Mouse (Mus musculus) lung, postnatal 4 days (tissue): ENCODE results near the gene Cldn19.

Experiments
- DNase-seq, 2 experiments: peaks; one replicate each; pipeline ENCODE4 v3.0.0; 2021

Cldn19 gene

DNA sequence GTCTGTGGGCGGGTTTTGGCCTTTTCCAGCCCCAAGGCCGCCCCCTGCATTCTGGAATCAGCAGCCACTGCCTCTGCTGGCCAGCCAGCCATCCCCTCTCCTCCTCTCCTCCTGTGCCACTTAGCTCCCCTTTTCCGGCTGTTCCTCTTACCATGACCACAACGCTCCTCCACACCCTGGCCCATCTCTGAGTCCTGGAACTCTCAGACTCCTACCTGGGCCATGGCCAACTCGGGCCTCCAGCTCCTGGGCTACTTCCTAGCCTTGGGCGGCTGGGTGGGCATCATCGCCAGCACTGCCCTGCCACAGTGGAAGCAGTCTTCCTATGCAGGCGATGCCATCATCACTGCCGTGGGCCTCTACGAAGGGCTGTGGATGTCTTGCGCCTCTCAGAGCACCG lies at the start of gene Cldn19:
TSS of gene Cldn19 (plus strand) at position 64 of the 400 bp plus-strand sequence.
- DNase-seq = no peak

DNA sequence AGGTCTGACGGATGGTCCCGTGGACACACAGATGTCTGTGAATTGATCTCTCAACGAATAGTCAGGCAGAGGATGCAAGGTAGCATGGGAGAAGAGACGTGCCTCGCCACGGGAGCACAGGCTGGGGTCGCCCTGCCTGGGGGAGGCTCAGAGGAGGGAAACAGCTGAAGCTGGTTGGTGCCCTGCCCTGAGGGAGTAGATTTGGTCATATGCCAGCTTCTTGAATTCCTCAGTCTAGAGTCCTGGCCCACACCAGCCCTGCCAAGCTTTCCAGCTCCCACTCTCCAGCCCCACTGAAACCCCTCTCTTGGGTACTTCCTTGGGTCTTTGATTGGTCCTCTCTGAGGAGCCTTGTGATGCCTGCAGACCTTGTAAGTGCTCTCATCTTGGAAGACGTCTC lies 38.5 kb upstream of the Cldn19 start:
- no peak for DNase-seq

DNA sequence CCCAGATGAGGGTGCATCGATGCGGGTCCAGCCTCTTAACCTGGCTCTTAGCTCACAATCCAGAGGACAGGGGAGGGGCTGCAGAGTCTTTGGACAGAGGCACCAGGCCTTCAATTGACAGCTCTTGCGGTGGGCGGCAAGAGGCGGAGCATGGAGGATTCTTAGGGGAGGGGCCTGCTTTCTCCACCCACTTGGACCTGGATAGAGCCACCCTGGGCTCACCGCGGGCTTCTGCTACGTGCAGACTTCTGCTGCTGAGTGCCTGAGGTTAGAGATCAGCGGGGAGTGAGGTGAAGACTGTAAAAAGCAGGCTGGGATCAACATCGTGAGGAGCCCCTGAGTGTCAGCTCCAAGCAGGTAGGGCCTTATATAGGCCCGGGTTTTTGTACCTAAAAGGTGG lies 37.0 kb upstream of the Cldn19 start, which contains the start of gene Tmem269:
TSS of gene Tmem269 (minus strand) at position 49 of the 400 bp plus-strand sequence.
- no peak for DNase-seq

DNA sequence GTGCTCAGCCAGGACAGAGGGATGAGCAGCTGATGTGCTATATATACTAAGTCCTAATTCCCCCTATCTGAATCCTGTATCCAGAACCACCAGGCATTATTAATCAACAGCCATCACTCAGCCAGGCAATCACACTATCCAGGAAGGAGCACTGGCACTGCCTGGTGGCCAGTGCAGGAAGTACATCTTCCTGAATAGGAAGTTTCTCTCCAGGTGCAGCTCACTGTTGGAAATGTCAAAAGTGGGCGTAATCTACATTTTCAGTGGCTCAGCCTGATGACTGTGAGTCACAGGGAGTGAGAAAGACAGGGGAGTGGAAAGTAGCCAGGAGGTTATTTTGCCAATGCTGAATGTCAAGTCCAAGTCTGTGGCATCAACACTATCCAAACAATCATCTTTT lies 31.5 kb upstream of the Cldn19 start:
- peak in 1 of 2 experiments; percentile 25 for DNase-seq

DNA sequence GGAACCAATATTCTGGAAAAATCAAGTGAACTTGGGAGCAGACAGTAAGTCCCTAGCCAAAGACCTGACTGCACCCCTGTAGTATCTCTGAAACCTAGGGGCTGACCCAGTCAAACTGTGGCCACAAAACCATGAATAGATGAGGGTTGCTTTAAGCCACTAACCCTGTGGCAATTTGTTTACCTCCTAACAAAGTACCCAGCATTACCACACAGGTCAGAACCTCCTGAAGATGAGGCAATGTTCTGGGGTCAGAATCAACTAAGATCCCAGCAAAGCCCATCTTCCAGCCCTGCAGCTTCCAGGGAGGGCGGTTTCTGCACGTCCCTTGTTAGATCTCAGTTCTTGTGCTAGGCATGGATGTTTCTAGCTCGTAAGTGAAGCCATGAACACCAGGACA lies 30.7 kb upstream of the Cldn19 start:
- DNase-seq = no peak

DNA sequence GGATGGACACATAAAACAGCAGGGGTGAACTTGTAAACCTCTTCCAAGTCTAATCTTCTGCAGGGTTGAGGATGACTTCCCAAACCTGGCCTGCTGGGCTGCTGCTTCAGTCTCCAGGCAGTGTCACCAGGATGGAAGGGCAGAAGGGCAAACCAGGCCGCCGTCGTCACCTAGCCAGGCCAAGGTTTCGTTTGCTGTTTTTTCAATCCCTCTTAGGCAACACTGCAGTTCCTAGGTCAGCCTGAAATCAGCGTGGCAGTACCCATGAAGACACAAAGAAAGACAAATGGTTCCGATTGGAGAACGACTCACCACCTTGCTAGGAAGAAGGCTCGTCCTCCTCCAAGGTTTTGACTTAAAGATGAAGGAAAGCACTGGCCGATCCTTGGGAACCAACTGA lies 29.5 kb upstream of the Cldn19 start:
- no peak for DNase-seq

DNA sequence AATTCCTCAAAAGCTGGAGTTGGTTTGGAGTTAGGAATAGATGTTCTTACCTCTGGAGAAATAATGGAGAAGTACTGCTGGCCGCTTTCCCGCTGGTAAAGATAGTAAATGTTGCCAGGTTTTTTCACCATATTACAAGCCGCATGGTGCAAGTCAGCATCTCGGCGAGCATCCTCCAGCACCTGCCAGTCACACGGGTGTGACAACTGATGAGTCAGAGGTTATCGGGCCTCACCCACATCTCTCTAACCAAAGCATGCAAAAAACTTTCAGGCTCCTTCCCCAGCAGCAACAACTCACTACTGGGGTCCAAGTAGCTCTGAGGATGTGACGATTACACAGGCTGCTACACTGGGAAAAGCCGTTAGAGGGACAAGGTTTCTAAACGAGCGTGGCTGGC lies 28.5 kb upstream of the Cldn19 start:
- no peak for DNase-seq

DNA sequence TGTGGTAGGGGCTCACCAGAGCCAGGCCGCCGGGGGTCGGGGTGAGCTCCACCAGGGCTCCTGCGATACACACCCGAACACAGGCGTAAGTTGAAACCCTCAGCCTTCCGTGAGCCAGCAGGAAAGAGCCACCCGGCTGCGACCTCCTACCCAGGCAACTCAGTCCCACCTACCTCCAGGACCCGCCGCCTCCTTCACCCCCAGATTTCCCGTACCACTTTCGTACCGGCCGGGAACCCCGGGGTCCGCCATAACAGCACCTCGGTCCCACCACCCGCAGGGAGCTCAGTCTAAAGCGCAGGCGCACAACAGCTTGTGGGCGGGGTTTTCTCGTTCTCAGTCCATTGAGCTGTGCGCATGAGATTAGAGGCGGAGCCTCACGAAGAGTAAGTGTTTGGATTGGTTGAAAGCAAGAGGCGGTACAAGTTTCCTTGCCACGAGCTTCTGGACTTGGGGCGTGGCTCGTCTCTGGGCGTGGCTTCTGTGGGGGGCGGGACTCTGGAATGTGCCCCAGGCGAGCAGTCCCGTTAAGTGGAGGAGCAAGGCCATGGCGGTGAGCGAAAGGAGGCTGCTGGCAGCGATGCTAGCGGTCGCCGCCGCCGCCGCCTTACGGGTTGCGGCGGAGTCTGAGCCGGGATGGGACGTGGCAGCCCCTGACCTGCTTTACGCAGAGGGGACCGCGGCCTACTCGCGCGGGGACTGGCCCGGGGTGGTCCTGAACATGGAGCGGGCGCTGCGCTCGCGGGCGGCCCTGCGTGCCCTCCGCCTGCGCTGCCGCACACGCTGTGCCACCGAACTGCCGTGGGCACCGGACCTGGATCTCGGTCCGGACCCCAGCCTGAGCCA lies 22.6 kb upstream of the Cldn19 start, which contains the start of the genes AU022252 and P3h1:
TSS of gene AU022252 (minus strand) at position 303 of the 846 bp plus-strand sequence.
TSS of gene P3h1 (plus strand) at position 506 of the 846 bp plus-strand sequence.
- peak; percentile 99 for DNase-seq

DNA sequence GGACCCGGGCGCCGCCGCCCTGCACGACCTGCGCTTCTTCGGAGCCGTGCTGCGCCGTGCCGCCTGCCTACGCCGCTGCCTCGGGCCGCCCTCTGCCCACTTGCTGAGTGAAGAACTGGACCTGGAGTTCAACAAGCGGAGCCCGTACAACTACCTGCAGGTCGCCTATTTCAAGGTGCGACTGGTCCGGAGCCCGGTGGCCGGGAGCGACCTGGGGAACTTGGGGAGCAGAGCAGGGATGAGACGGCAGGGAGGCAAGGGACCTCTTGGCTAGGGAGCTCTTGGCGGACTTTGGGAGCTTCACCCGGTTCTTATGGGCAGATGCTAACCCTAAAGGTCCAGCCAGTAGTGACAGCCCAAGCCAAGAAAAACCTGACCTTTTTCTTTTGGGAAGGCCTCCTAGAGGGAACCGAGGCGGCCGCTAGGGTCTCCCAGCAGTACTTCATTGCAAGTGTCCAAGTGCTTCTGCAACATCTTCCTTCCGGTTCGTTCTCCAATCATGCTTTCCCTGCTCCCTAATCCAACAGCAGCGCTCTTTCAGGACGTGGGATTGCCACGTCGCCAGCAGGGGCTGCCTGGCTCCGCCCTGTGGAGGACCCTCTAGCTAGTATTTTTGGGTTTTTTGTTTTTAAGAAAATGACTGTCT lies 21.8 kb upstream of the Cldn19 start:
- DNase-seq = peak; percentile 54 to 65

DNA sequence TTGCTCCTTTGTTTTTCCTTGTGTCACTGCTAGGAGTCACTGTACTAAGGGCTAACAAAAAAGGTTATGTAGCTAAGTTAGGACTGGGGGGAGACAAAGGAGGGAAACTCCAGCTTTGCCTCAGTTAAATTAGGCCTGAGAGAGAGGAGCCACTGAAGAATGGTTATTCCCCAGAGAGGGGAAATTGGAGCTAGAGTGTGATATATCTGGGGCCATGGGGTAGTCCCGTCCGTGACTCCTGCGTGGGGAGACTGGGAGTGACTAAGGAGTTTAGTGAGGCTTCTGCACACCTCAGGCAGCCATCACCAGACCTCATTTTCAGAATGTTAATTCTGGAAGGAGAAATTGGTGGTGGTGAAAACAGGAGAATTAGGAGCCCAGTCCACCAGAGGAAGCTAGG lies 20.9 kb upstream of the Cldn19 start:
- DNase-seq = no peak

DNA sequence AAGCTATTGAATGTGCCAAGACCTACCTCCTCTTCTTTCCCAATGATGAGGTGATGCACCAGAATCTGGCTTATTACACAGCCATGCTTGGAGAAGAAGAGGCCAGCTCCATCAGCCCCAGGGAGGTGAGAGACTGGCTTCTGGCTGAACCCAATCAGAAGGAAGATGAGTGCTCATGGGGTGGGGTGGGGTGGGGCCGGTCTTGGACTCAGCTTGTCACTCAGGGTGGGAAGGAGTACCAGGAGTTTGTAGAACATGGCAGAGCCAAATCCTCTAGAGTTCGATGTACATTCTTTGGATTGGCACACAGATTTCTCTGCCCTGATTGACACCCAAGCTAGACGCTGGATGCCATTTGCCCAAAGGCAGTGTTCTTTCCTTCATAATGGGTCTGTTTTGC lies 16.6 kb upstream of the Cldn19 start:
- no peak for DNase-seq

DNA sequence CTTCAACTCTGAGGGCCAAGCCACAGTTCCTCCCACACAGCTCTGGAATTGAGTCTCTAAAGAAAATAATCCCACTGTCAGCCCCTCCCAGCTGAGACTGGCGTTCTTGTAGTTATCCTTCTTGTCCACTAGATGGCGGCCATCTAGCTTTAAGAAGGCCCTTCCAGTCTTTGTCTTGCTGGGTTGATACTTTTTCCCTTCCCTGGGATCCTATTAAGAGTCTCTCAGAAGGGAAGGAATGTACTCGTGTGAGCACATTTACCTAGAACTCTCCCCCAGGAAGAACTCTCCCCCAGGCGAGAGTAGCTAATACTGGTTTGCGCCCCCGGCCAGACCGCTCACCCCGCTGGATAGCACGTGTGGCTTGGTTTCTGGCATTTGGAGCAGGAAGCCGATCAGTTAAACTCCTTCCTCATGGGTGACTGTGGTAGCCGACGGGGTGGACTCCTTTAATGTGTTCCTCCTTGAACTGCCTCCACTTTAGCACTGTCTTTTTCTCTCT lies 16.0 kb upstream of the Cldn19 start:
- peak in 1 of 2 experiments; percentile 53 for DNase-seq

DNA sequence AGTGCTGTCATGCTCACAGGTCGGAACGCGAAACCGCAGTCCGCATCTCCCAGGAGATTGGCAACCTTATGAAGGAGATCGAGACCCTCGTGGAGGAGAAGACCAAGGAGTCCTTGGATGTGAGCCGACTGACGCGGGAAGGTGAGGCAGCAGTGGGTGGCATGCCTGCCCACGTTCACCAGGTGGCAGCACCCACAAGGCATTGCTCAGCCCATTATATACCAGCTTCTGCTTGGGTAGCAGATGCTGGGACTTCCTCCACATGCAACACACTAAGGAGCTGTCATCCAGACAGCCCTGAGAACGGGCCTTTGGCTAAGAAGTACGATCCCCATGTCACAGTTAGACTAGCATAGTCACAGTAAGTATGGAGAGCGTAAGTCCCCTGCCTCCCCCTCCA lies 13.6 kb upstream of the Cldn19 start:
- peak in 1 of 2 experiments; percentile 47 for DNase-seq

DNA sequence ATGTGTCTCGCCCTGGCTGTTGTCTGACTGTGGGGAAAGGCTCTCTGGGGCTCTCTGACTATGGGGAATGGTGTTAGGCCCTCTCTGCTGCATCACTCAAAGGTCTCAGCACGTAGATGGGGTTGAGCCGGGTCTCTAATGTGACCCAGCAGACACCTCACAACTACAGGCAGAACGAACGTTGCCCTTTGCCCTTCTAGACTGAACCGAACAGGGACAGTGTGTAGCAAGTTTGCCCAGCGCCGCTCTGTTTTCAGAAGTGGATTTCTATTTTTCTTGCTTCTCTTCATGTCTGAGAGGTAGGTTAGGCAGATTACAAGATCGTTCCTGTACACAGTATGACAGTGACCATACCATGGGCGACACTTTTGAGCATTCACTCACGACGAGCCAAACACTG lies 12.6 kb upstream of the Cldn19 start:
- DNase-seq = no peak

DNA sequence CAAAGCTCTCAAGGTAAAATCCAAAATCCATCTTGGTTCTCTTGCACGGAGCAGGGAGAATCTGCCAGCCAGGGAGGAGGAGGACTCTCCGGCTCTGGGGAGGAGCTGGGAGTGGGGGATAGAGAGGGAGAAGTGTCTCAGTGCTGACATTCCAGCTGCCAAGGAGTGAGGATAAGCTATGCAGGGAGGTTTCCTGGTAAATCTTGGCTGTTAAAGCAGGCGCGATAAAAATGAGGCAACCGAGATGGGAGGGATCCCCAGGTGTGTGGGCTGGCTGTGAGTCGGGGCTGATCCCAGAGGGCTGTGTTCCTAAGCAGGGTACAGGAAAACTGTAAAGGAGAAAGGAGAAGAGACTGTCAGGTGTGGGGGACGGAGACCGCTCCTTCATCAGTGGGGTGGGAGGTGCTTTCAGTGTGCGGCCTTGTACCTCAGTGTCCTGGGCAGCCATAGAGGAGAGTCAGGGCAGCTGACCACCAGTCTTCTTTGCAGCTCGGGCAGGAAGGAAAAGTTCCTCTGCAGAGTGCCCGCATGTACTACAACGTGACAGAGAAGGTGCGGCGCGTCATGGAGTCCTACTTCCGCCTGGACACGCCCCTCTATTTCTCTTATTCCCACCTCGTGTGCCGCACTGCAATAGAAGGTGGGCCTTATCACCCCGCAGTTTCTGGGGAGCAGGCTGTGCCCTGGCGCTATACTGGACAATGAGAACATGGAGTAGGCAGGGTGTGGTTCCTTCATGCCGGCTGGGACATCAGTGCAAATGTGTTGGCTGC lies 10.6 kb upstream of the Cldn19 start:
- DNase-seq = no peak

DNA sequence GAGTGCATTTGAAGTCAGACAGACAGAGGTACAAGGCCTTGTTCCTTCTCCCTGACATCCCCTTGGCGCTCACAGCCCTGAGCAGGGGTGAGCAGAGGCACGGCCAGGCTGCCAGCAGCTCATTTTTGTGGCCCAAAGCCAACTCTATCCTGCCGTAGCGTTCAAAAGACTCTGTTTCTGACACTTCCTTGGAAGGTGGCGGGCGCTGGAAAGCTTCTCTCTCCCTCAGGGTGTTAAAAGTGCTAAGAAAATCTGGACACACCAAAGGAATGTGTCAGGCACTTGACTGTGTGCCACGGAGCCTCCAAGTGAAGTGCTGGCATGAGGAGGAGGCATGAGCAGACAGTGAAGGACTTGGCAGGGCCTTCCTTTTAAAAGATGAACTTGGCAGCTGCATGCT lies 9.7 kb upstream of the Cldn19 start:
- peak; percentile 31 to 66 for DNase-seq

DNA sequence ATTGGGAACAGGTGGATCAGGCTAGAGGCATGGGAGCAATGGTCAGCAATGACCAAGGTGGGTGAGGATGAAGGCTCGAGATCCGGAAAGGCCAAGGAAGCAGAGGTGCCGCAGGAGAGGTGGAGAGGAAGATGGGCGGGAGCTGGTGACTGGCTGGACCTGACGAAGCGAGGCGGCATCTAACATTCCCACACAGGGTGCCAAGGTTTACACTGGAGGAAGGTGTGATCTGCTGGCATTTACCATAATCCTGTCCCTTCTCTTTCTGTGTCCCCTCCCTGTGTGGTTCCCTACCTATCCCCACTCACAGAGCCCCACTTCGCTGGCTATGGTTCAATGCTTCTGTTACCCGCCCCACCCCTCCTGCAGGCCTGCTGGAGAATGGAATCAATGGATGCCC lies 9.3 kb upstream of the Cldn19 start:
- DNase-seq = no peak

DNA sequence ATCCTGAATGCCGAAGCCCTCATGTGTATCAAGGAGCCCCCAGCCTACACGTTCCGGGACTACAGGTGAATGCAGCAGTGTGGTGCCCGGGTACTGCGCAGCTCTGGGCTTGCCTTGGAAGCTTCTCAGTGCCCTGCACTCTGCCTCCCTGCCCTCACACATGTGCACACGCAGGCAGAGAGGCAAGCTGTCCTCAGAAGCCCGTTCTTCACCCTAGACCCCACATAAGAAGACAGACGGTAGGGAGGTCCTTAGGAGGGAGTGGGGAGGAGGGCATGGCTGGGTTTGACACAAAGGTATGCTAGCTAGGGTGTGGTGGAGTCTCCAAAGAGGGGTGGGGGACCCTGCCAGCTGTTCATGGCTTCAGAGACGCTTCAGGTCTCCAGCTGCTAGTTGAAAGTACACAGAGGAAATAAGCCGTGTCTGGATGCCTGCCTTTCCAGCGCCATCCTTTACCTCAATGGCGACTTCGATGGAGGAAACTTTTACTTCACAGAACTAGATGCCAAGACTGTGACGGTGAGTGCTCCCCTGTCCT lies 8.5 kb upstream of the Cldn19 start:
- DNase-seq = no peak

DNA sequence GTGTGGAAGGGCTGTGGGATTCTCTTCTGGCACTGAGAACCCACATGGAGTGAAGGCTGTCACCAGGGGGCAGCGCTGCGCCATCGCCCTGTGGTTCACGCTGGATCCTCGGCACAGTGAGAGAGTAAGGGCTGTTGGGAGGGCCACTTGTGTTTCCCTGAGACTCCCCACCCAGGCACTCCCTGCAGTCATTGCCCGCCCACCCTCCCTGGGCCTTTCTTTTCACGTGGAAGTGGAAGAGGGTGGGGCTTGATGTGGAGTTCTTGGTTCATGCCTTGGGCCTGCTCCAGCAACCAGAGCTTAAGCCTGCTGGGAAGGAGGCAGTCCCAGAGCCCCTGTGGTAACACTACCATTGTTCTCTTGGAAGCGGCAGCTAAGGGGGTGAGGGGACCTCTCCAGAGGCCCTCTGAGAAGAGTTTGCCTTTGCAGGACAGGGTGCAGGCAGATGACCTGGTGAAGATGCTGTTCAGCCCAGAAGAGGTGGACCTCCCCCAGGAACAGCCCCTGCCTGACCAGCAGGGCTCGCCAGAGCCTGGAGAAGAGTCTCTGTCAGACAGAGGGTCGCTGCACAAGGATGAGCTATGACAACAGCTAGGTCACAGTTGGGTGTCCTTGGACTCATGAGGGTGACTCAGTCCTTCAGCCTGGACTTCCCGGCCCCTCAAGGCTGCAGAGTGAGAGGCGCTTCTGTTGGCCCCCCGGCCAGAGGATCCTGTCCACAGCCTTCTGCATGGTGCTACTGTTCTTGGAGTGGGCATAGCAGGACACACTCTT lies 7.6 kb upstream of the Cldn19 start:
- peak; percentile 88 for DNase-seq

DNA sequence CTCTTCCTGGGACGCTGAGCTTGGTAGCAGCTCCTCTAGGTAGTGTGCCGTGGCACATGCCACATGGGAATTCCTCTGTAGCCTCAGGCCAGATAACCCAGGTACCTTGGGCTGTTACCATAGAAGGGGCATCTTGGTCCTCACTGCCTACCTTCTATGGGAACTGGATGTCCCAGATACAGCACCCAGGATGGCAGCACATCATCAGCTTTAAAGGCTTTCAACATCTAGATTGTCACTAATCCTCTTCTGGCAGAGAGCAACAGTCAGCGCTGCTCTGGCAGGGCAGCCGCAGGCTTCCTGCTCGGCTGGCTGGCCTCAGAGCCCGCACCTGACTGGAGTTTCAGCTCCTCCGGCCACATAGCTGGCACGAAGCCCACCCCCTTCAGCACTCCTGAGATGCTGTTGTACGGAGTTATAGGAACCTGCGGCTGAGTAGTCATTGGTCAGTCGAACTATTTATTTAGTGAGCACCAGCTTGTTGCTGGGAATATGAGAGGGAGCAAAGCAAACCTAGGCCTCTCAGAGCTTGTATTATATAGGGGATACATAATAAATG lies 6.7 kb upstream of the Cldn19 start:
- peak; percentile 65 to 78 for DNase-seq

DNA sequence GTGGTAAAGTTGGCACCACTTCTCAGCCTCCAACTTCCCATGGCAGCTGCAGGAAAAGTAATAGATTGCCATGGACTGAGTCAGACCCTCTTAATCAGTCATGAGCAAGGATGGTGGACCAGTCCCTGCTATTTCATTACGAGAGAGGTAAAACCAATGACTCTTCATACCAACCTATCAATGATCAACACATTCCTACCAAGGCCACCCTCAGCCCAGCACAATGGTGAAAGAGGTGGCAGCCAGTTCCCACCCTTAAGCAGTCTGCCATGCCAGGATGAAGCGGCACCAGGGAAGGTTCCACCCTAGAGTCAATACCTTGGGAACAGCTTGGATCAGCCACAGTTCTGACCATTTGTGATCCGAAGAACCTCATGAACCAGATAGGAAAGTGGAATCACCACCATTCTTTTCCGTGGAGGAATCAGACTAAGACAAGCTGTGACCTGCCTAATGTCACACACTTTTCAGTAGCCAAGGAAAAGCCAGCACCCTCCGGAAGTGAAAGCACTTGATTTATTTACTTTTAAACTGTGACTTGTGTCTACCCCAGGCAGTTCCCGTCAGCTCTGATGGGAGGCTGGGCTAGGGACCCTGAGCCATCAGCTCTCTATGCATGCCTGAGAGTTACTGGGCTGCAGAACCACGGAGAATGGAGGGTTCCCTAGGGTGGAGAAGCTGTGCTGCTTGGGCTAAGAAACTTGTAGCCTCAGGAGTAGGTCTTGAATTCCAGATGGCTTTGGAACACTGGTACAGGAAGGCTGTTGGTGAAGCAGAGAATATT lies 3.0 kb upstream of the Cldn19 start:
- no peak for DNase-seq
